Mouse (Mus musculus) CD8-positive naive resting alpha-beta T cell, adult 2 months (primary cell): ENCODE results near the gene Capg.

Experiments
- DNase-seq, 2 experiments: peaks; one replicate each; pipeline ENCODE4 v3.0.0; 2022; ENCODE audit warnings: low read depth in 2 of 2, low spot score in 2 of 2

The Capg gene

GRCm38 (mm10) chr6:72567508-72567907 is 23.3 kb downstream of the Capg start:
- no peak for DNase-seq

DNA sequence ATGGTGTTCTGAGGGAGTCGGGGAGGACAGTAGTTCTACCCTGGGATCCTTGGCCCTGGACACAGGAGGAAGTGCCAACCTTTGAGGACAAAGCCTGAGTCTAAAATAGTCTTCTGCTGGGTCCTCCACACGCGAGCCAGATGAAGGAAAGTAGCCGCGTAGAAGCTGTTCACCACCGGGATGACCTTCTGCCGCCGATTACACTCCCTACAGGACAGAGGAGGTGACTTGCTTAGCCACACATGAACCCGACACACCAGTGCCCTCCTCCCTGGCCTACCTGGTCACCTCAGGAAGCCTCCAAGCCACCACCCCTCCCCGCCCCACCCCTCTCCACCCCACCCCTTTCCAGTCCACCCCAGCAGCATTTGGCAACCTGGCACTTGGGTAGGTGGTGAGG is 24.5 kb downstream of the Capg start:
- DNase-seq: no peak

GRCm38 (mm10) chr6:72570644-72571397 is 26.6 kb downstream of the Capg start:
- DNase-seq: no peak

DNA sequence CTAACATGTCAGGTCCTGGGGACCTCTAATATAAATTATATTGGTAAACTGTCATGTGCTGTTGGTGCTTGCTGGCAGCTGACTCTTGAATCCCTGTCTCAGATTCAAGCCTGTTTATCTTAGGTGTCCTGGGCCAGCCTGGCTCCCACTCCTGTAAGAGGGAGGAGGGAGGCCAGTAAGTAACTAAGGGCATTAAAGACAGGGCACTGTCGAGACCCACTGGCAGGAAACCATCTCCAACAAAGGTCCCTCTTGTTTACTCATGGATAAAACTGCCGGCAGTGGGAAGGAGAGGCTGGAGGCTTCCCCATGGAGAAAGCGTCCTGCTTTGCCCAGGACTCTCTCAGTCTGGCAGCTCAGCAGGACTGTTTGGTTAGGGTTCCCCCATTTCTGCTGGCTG is 27.6 kb downstream of the Capg start:
- no peak for DNase-seq

DNA sequence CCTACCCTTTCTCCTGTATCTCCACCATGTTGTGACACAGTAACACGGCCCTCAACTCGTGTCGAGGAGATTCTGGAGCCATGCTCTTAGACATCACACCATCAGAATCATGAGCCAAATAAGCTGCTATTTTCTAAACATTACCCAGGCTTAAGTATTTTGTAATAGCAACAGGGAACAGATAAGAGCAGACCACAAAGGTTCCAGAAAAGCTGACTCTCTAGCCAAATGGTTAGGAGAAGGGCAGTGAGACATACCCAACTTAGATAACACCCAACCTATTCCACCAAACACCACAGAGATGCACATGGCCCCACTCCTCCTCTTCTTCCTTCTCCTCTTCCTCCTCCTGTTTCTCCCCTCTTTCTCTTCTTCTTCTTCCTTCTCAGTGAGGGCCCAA is 31.9 kb downstream of the Capg start:
- no peak for DNase-seq

GRCm38 (mm10) chr6:72581625-72582382 is 37.6 kb downstream of the Capg start:
- no peak for DNase-seq

DNA sequence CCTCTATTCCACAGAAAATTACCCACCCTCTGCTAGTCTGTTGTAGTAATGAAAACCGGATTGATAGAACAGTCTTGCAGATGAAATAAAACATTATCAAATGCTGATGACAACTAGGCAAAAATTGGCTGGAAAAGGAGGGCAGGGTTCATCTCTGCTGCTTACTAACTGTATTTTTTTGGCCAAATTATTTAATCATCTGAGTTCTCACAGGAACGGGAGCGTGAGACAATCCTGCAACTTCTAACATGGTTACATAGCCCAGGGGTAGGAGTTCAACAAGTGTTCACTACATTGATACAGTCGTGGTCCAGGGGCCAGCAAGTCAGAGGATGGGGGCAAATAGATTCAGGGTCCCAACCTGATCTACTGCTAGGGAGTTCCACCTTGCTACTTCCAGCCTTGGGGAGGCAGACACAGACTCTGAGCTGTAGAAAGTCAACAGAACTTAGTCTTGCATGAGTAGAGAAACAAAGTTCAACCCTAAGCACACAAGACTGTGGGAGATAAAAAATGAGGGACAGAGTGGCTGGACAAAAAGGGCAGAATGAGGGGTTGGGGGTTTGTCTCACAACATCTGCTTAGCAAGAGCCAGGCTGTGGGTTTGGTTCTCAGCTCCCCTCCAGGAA is 39.1 kb downstream of the Capg start:
- DNase-seq: no peak

DNA sequence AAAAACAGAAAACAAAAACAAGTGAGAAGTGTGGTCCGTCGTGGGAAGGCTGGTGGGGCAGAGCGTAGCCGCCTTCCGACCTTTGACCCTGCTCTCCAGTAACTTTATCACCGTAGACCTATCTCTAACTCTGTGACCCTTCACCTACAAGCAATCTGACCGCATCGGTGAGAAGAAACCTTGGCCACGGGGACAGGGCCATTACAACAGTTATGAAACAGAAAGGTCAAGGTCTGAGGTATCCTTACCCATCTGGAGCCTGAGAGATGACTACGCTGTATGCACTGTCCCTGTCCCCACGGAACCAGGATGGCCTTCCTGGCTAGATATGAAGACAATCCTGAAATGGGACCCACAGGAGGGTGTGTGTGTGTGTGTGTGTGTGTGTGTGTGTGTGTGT is 40.0 kb downstream of the Capg start:
- DNase-seq: no peak

DNA sequence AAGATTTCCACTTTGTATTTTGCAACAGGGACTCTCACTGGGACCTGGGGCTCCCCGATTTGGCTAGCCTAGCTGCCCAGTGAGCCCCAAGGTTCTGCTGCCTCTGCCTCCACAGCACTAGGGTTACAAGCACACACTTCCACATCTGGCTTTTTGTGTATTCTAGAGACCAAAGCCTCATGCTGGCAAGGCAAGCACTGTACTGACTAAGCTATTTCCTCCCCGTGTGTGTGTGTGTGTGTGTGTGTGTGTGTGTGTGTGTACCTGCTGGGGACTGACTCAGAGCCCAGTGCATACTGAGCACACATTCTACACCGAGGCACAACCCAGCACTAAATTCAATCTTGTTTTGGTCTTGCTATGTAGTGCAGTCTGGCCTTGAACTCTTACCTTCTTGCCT is 42.5 kb downstream of the Capg start:
- DNase-seq: no peak

- no peak for DNase-seq
Measured at GRCm38 (mm10) chr6:72588307-72588706, 44.1 kb downstream of the Capg start.

DNA sequence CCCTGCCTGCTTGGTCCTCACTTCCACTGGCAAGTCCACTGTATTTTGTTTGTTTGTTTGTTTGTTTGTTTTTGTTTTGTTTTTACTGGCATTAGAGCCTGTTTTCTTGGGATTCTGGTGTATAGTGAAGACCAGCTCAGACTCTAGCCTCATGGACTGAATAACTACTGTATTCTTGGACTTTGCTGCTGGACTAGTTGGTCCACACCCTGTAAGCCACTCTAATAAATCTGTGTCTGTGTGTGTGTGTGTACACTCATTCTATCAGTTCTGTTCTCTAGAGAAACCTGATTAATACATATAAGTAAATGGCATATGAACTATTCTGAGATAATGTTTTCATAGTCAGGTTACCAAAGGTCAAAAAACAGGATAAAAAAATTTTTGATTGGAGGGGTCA is 45.9 kb downstream of the Capg start:
- no peak for DNase-seq

DNA sequence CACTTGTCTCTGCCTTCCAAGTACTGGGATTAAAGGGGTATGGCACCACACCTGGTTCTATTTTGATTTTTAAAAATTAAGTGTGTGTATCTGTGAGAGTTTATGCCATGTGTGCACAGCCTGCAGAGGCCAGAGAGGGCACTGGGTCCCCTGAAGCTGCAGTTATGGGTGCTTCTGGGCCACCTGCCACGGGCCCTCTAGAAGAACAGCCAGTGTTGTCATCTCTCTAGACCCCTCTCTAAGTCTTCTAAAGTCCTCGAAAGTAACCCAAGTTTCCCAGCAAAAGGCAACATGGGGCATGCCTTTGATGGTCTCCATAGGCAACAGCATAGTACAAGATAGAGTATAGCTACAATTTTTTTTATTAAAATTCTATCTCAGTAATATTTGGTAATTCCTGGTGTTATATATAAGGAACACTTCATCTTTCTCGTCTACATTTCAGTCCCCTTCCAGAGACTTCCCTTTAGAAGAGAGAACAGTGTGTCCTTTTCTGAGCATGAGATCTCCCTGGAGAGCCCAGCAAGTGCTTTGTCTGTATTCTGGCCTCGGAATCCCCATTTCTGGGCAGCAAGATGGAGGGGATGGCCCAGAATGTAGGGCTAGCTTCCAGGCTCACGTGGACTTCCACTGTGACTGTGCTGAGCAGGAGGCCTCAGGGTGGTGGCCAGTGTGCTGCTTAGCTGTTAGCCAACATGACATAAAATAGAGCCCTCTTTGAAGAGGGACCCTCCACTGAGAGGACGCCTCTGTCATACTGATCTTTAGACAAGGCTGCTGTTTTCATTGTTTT is 49.0 kb downstream of the Capg start:
- DNase-seq: no peak

GRCm38 (mm10) chr6:72593914-72594313 is 49.7 kb downstream of the Capg start:
- DNase-seq: no peak

- no peak for DNase-seq
Measured at GRCm38 (mm10) chr6:72597083-72597874, 53.1 kb downstream of the Capg start.

- DNase-seq: peak; percentile 73 to 80
Measured at GRCm38 (mm10) chr6:72597956-72598753, 54.0 kb downstream of the Capg start, which contains the start of the genes Elmod3 and Retsat. Gene Elmod3, minus strand, starts transcription at chr6:72598413. Gene Retsat, plus strand, starts transcription at chr6:72598475.

DNA sequence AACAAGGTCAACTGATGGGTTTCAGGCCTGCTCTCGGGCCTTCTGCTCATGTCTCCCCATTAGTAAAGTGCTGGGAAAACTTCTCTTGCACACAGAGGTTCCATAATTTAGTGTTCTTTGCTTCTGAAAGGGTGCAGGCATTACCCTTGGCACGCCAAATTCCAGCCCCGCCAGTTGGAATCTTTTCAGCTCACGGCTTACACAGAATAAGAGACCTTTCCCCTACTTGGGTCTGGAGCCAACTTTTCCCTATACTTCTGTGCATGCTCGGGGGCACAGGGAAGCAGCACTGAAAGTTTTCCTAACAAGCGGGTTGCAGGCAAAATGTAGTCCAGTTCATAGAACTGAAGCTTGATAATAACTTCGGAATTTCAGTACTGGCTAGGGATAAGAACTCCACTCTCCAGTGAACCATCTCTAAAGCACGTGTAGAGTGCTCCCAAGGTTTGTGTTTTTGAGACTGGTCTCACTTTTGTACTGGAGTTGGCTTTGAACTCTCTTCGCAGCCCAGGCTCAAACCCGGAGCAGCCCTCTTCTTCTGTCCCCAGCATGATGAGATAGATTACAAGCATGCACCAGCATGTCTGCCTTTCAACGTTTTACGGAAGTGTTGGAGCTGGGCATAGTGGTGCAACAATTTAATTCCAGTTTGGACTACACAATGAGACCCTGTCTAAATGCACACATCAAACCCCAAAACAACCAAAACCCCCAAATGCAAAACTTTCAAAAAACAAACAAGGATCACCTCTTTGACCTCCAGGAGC is 54.8 kb downstream of the Capg start:
- no peak for DNase-seq

- no peak for DNase-seq
Measured at GRCm38 (mm10) chr6:72600216-72600615, 56.0 kb downstream of the Capg start.

- DNase-seq: no peak
Measured at GRCm38 (mm10) chr6:72600771-72601170, 56.6 kb downstream of the Capg start.

DNA sequence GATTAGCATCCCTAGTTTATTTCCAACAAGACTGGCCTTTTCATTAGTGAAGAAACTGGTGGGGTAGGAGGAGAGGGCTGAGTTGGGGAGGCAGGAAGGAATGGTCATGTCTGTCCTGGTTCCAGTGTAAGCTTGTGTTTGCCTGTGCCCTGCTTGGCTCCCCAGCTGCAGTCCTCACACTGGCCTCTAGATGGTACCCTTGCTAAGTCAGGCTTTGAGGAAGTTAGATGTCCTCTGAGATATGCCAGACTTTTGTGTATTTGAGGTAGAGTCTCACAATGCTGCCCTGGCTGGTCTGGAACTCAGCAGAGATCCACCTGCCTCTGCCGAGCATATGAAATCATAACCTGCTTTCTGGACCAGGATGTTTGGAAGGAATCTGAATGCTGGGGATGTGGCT is 57.5 kb downstream of the Capg start:
- peak; percentile 77 to 87 for DNase-seq
